In the genomic region with DNA sequence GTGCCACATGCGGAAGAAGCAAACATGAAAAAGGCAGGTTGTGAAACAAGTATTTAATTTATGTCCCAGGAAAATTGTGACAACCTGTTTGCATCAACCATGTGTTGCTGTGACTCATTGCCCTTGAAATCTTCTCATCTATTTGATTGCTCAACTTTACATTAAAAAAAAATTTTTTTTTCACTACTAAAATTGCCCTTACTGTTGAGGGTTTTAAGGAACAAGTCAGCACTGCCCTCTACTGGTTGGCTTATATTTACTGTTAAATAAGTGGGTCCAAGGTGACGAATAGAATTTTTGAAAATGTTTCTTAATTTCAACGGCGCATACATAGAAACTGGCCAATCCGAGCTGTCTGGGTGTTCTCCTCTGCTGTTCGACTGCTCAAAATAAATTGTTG, we compare ENCODE assay signal across 9 mouse cellular contexts. TPM values are rescaled to one million over a fixed set of nuclear protein-coding genes. Genes with fewer than 3 reads are reported as not detected.
A peak's percentile ranks its signal among the peaks of the same experiment; 100 is the strongest.
DNase-seq lines count a peak whose midpoint lies in the region; ATAC-seq lines count a peak whose summit lies in the region.
"Had no signal": no experiment of that assay in that cellular context is flagged by ENCODE, and none has a peak within 500 bp of the region (broad histone marks: within the 10 kb centered on the region; RNA-seq: fewer than 3 reads in every experiment).

No protein-coding gene starts in this region.

- DNase-seq in heart, adult 18-20 months, result peak; percentile 31 to 73
- peak; percentile 31 for DNase-seq in urinary bladder, postnatal 25 days (ENCODE audit: low spot score)
- DNase-seq in urinary bladder, adult 18-20 months (ENCODE audit: low spot score in 2 of 2), result no peak
- DNase-seq in embryo, embryonic 11 days, result peak; percentile 74
- peak; percentile 14 to 47 for DNase-seq in left cerebral cortex, postnatal 25 days (ENCODE audit: low spot score in 2 of 2)
- DNase-seq in thymus, postnatal 4 days, result peak; percentile 14
- no peak for DNase-seq in gastrocnemius, postnatal 25 days

- WGBS in heart, embryonic 12.5 days, result 40% methylated on average over 6 of the region's 6 CpGs

- no peaks in the 10 kb centered on the region for H3K36me3 ChIP-seq in heart, embryonic 12.5 days
- H3K36me3 ChIP-seq: embryonic facial prominence, embryonic 12.5 days had no signal

- H3K9ac ChIP-seq in heart, embryonic 12.5 days, result no peak overlapping the region
- H3K9ac ChIP-seq: embryonic facial prominence, embryonic 12.5 days had no signal

- no peak overlapping the region for H3K4me2 ChIP-seq in heart, embryonic 12.5 days
- H3K4me2 ChIP-seq: embryonic facial prominence, embryonic 12.5 days had no signal

- H3K4me3 ChIP-seq in heart, embryonic 12.5 days, result no peak overlapping the region
- H3K4me3 ChIP-seq: embryonic facial prominence, embryonic 12.5 days had no signal

- H3K27ac ChIP-seq in heart, embryonic 12.5 days (ENCODE audit: poor library complexity, severe bottlenecking), result no peak overlapping the region
- H3K27ac ChIP-seq: embryonic facial prominence, embryonic 12.5 days had no signal

- H3K4me1 ChIP-seq in heart, embryonic 12.5 days (replicated peaks), result 0 out of 2 replicates have a peak, but pooled peaks cover 3% of the 10 kb centered on the region
- H3K4me1 ChIP-seq: embryonic facial prominence, embryonic 12.5 days had no signal

- H3K9me3 ChIP-seq in heart, embryonic 12.5 days (replicated peaks), result no peaks in the 10 kb centered on the region
- H3K9me3 ChIP-seq: embryonic facial prominence, embryonic 12.5 days had no signal

- no peak for ATAC-seq in heart, embryonic 12.5 days (ENCODE audit: insufficient number of reproducible peaks, low FRiP score)

- intact Hi-C loops in left cerebral cortex, postnatal 25 days (cut with DNase I), result loop anchor here (2.0 to 10.0 kb wide), 4 partner anchors 37 to 281 kb away; no protein-coding TSS in a partner anchor

- H3K27me3 ChIP-seq in heart, embryonic 12.5 days (replicated peaks), result no peaks in the 10 kb centered on the region
- H3K27me3 ChIP-seq: embryonic facial prominence, embryonic 12.5 days had no signal

RNA-seq across cellular contexts. Expression of a gene that starts 29.2 kb away (rescaled TPM):
- total RNA-seq in heart, adult 18-20 months (2021), result 10 to 100 TPM; 61.7 to 74.5 TPM
- 41.7 and 45.6 TPM in 2 replicates for polyA plus RNA-seq in heart, embryonic 12.5 days (2016; fragmentation: Nextera tagmentation; extraction: Ambion mirVana)
- 10 to 100 TPM; 31.4 to 35.9 TPM for total RNA-seq in left cerebral cortex, postnatal 25 days (2021)
- total RNA-seq in gastrocnemius, postnatal 25 days (2021), result 10 to 100 TPM; 17.3 to 26.6 TPM

RNA-seq across cellular contexts. Expression of a gene that starts 44.4 kb away (rescaled TPM):
- not detected for total RNA-seq in heart, adult 18-20 months (2021)
- polyA plus RNA-seq in heart, embryonic 12.5 days (2016; fragmentation: Nextera tagmentation; extraction: Ambion mirVana), result not detected in 2 replicates
- not detected for total RNA-seq in left cerebral cortex, postnatal 25 days (2021)
- total RNA-seq in gastrocnemius, postnatal 25 days (2021), result not detected
- polyA plus RNA-seq: embryonic facial prominence, embryonic 12.5 days had no signal

Comparison
In these comparisons a context has a peak if more than half of its experiments do, and no peak if none do; other contexts are left out.
1. DNase-seq: peak in heart, adult 18-20 months (2 of 2), urinary bladder, postnatal 25 days (single experiment), embryo, embryonic 11 days (single experiment), left cerebral cortex, postnatal 25 days (2 of 2) and thymus, postnatal 4 days (single experiment); none in urinary bladder, adult 18-20 months (0 of 2) and gastrocnemius, postnatal 25 days (single experiment).